Mouse (Mus musculus): ENCODE results near the gene Tox3.

Tox3 gene

GRCm38 (mm10) chr8:90232501-90232900 is 115.6 kb downstream of the Tox3 start:
- no peak for DNase-seq

GRCm38 (mm10) chr8:90224172-90224571 is 124.0 kb downstream of the Tox3 start:
- DNase-seq = no peak

- no peak for DNase-seq
Observed at GRCm38 (mm10) chr8:90209105-90210037, 138.8 kb downstream of the Tox3 start.
